Mouse (Mus musculus) hindbrain, embryonic 16.5 days (tissue): Measurements from ENCODE around the gene Slc5a3. TPM values are rescaled to one million over a fixed set of nuclear protein-coding genes. Genes with fewer than 3 reads are reported as not detected.

ENCODE experiments used
- ATAC-seq: fragments of 200-750 bp; cut with Nextera tagmentation; 2 replicates; pipeline ENCODE4 v1.8.0; 2017; ENCODE audit warnings: moderate TSS enrichment, moderate library complexity
- H3K27ac ChIP-seq: fragments of 300-500 bp; sonication (generic); 2 replicates; pipeline ENCODE4 v1.5.1; 2014; ENCODE audit warnings: low read depth, mild to moderate bottlenecking, control low read depth, low read length, moderate library complexity
- H3K27me3 ChIP-seq: fragments of 300-500 bp; sonication (generic); replicated peaks from 2 replicates; pipeline ENCODE4 v1.6.1; 2014; ENCODE audit warnings: low read length; ENCODE audit not compliant: control insufficient read depth, insufficient read depth
- H3K36me3 ChIP-seq: fragments of 300-500 bp; sonication (generic); 2 replicates; pipeline ENCODE4 v1.6.1; 2014; ENCODE audit warnings: mild to moderate bottlenecking, low read length, moderate library complexity, mixed read lengths; ENCODE audit not compliant: control insufficient read depth, insufficient read depth
- H3K4me1 ChIP-seq: fragments of 300-500 bp; sonication (generic); 2 replicates; pipeline ENCODE4 v1.6.1; 2014; ENCODE audit warnings: low read depth, low read length; ENCODE audit not compliant: control insufficient read depth, insufficient read depth
- H3K4me2 ChIP-seq: fragments of 300-500 bp; sonication (generic); 2 replicates; pipeline ENCODE4 v1.6.1; 2014; ENCODE audit warnings: mild to moderate bottlenecking, low read length, control low read depth, moderate library complexity
- H3K4me3 ChIP-seq: fragments of 300-500 bp; sonication (generic); 2 replicates; pipeline ENCODE4 v1.5.1; 2014; ENCODE audit warnings: mild to moderate bottlenecking, low read length, control low read depth, moderate library complexity
- H3K9ac ChIP-seq: fragments of 300-500 bp; sonication (generic); 2 replicates; pipeline ENCODE4 v1.6.1; 2014; ENCODE audit warnings: low read depth, mild to moderate bottlenecking, control low read depth, low read length, moderate library complexity
- H3K9me3 ChIP-seq: fragments of 300-500 bp; sonication (generic); 2 replicates; pipeline ENCODE4 v1.6.1; 2014; ENCODE audit warnings: mild to moderate bottlenecking, low read length, moderate library complexity; ENCODE audit not compliant: control insufficient read depth
- WGBS: fragments of 180-500 bp; shearing (Covaris S2); extraction: QIAGEN DNeasy Blood & Tissue Kit; methylation state at CpG from one replicate; pipeline ENCODE4 v1.1.7; 2014; 5-methylcytosine and 5-hydroxymethylcytosine counted together
- polyA plus RNA-seq: library from polyadenylated mRNA; unstranded; fragments of >200 nt; fragmentation: Nextera tagmentation; extraction: Ambion mirVana; gene quantifications from 2 replicates; pipeline ENCODE4 v1.2.1, GENCODE M21; 2015

Gene Slc5a3
- polyA plus RNA-seq, 1 experiment from 2014 or later, result 14.4 TPM

- Histone ChIP-seq H3K36me3 (no peaks in the 10 kb centered on the region), H3K9ac (no peak overlapping the region), H3K27me3 (no peaks in the 10 kb centered on the region), H3K4me3 (no peak overlapping the region), H3K4me2 (no peak overlapping the region), H3K9me3 (no peaks in the 10 kb centered on the region), H3K4me1 (no peaks in the 10 kb centered on the region; the same call in 1 of the 2 replicates), H3K27ac (no peak overlapping the region)
- 69% methylated on average over 3 of the region's 3 CpGs for WGBS
- ATAC-seq, result no peak
Measured at GRCm38 (mm10) chr16:92105631-92106030, 47.5 kb downstream of the Slc5a3 start.

- WGBS, result 90% methylated on average over 5 of the region's 5 CpGs
- Histone ChIP-seq H3K27me3 (no peaks in the 10 kb centered on the region), H3K27ac (no peak overlapping the region), H3K4me3 (no peak overlapping the region), H3K4me2 (no peak overlapping the region), H3K9ac (no peak overlapping the region), H3K36me3 (peaks cover 3% of the 10 kb centered on the region; the same call in 1 of the 2 replicates), H3K4me1 (no peaks in the 10 kb centered on the region; the same call in 1 of the 2 replicates), H3K9me3 (no peaks in the 10 kb centered on the region)
- ATAC-seq, result no peak
Measured at GRCm38 (mm10) chr16:92107346-92107745, 49.2 kb downstream of the Slc5a3 start.

GRCm38 (mm10) chr16:92114706-92115241 is 56.7 kb downstream of the Slc5a3 start:
- peak; percentile 35; the same call in 1 of the 2 replicates for ATAC-seq
- Histone ChIP-seq H3K27ac (peak overlapping the region; percentile 71), H3K4me3 (no peak overlapping the region), H3K36me3 (peaks cover 7% of the 10 kb centered on the region; the same call in 1 of the 2 replicates), H3K9ac (no peak overlapping the region), H3K9me3 (no peaks in the 10 kb centered on the region), H3K4me1 (peaks cover 31% of the 10 kb centered on the region), H3K27me3 (no peaks in the 10 kb centered on the region), H3K4me2 (no peak overlapping the region)
- 69% methylated on average over 5 of the region's 5 CpGs for WGBS

- Histone ChIP-seq H3K4me1 (peaks cover 31% of the 10 kb centered on the region), H3K4me3 (no peak overlapping the region), H3K9me3 (no peaks in the 10 kb centered on the region), H3K4me2 (peak overlapping the region; percentile 32), H3K27me3 (no peaks in the 10 kb centered on the region), H3K27ac (peak overlapping the region; percentile 71), H3K9ac (peak overlapping the region; percentile 24; the same call in 1 of the 2 replicates), H3K36me3 (peaks cover 7% of the 10 kb centered on the region; the same call in 1 of the 2 replicates)
- ATAC-seq, result peak; percentile 60
- WGBS, result 10% methylated on average over 17 of the region's 20 CpGs
Measured at GRCm38 (mm10) chr16:92115611-92116421, 57.7 kb downstream of the Slc5a3 start.

- H3K36me3 ChIP-seq, result peaks cover 2% of the 10 kb centered on the region; the same call in 1 of the 2 replicates
- no peak overlapping the region for H3K9ac ChIP-seq
- no peaks in the 10 kb centered on the region for H3K9me3 ChIP-seq
- H3K4me1 ChIP-seq, result peaks cover 31% of the 10 kb centered on the region
- WGBS, result 52% methylated on average over 9 of the region's 9 CpGs
- H3K27ac ChIP-seq, result 0 out of 2 replicates have a peak overlapping the region, but pooled peaks have one; percentile 41
- H3K4me2 ChIP-seq, result no peak overlapping the region
- no peak overlapping the region for H3K4me3 ChIP-seq
- no peak for ATAC-seq
- H3K27me3 ChIP-seq, result no peaks in the 10 kb centered on the region
Measured at GRCm38 (mm10) chr16:92117337-92118209, 59.5 kb downstream of the Slc5a3 start.

- Histone ChIP-seq H3K27me3 (no peaks in the 10 kb centered on the region), H3K4me1 (peaks cover 31% of the 10 kb centered on the region), H3K4me2 (no peak overlapping the region), H3K4me3 (no peak overlapping the region), H3K9me3 (no peaks in the 10 kb centered on the region), H3K36me3 (no peaks in the 10 kb centered on the region), H3K27ac (no peak overlapping the region), H3K9ac (no peak overlapping the region)
- 54% methylated on average over 13 of the region's 13 CpGs for WGBS
- no peak for ATAC-seq
Measured at GRCm38 (mm10) chr16:92119013-92119515, 60.9 kb downstream of the Slc5a3 start.

- 68% methylated on average over 17 of the region's 17 CpGs for WGBS
- 0 out of 2 replicates have a peak, but pooled peaks cover 2% of the 10 kb centered on the region for H3K9me3 ChIP-seq
- H3K4me1 ChIP-seq, result peaks cover 17% of the 10 kb centered on the region
- H3K4me3 ChIP-seq, result no peak overlapping the region
- H3K27me3 ChIP-seq, result no peaks in the 10 kb centered on the region
- no peak overlapping the region for H3K4me2 ChIP-seq
- no peak overlapping the region for H3K9ac ChIP-seq
- no peak overlapping the region for H3K27ac ChIP-seq
- peak; percentile 31; the same call in 1 of the 2 replicates for ATAC-seq
- 0 out of 2 replicates have a peak, but pooled peaks cover 3% of the 10 kb centered on the region for H3K36me3 ChIP-seq
Measured at GRCm38 (mm10) chr16:92120899-92121531, 62.9 kb downstream of the Slc5a3 start.

GRCm38 (mm10) chr16:92127226-92127625 is 69.1 kb downstream of the Slc5a3 start:
- 50% methylated on average over 4 of the region's 4 CpGs for WGBS
- no peaks in the 10 kb centered on the region for H3K27me3 ChIP-seq
- no peak overlapping the region for H3K9ac ChIP-seq
- ATAC-seq, result no peak
- H3K36me3 ChIP-seq, result 0 out of 2 replicates have a peak, but pooled peaks cover 3% of the 10 kb centered on the region
- 0 out of 2 replicates have a peak, but pooled peaks cover 2% of the 10 kb centered on the region for H3K9me3 ChIP-seq
- H3K27ac ChIP-seq, result no peak overlapping the region
- no peak overlapping the region for H3K4me2 ChIP-seq
- H3K4me3 ChIP-seq, result no peak overlapping the region
- no peaks in the 10 kb centered on the region for H3K4me1 ChIP-seq
